Mouse (Mus musculus): Measurements from ENCODE around the gene Col20a1. TPM values are rescaled to one million over a fixed set of nuclear protein-coding genes. Genes with fewer than 3 reads are reported as not detected.

The Col20a1 gene
- polyA plus RNA-seq, 1 experiment = 0.24 TPM

DNA sequence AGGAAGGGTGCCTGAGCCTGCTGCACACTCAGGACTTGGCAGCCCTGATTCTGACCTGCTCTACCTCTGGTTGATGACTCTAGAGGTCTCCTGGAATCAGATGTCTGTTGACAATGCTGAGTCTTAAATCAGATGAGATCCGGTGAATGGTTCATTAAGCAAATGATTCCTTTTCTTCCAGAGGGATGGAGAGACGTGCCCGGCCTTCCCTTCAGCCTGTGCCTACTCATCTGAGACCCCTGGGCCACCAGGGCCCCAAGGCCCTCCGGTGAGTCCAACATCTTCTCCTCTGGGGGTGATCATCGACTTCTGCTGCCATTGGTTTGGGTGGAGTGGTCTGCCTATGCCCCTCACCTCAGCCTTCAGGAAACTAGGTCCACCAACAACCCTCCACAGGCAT, 22.0 kb downstream of the Col20a1 start:
- no peaks in the 10 kb centered on the region for H3K36me3 ChIP-seq (ENCODE audit: control insufficient read depth, insufficient read depth)
- H3K79me2 ChIP-seq (ENCODE audit: control insufficient read depth, insufficient read depth) = no peaks in the 10 kb centered on the region
- TF ChIP-seq CEBPB (IDR thresholded peaks at IDR 0.05; ENCODE audit: insufficient read depth, poor library complexity, severe bottlenecking) (no peak), TCF12 (IDR thresholded peaks at IDR 0.05; ENCODE audit: insufficient read depth, poor library complexity, severe bottlenecking) (no peak)
- H3ac ChIP-seq (ENCODE audit: control insufficient read depth, insufficient read length) = no peak overlapping the region
- H3K27me3 ChIP-seq (ENCODE audit: control insufficient read depth, insufficient read depth, insufficient read length) = peaks cover 62% of the 10 kb centered on the region
- H3K4me3 ChIP-seq = no peak overlapping the region
- H3K4me2 ChIP-seq (ENCODE audit: low read depth) = no peak overlapping the region

DNA sequence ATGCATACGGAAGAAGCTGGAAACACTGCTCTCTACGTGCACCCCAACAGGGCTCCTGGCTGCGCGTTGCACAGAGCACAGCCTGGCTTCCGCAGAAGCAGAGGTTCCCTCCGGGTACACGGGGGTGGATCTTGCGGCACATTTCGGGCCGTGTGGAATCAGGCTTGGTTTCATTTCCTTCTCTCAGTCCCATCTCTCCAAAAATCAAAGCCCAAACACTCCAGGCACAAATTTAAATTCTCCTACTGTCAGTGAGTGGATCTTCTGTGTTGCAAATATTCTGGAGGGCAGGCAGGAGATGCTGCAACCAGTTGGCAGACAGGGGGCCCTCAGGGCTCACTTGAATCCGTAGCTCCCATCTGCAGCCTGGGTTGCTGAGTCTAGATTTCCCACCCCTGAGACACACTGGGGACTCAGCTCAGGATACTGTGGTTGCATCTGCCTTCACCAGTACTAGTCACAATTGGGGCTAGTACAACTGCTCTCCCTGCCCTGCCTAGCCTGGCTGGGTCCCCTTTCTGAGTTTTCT, 45.1 kb downstream of the Col20a1 start:
- Histone ChIP-seq H3K27me3 (ENCODE audit: control insufficient read depth, insufficient read depth, insufficient read length) (peaks cover 87% of the 10 kb centered on the region), H3K4me2 (ENCODE audit: low read depth) (no peak overlapping the region), H3K79me2 (ENCODE audit: control insufficient read depth, insufficient read depth) (no peaks in the 10 kb centered on the region), H3ac (ENCODE audit: control insufficient read depth, insufficient read length) (no peak overlapping the region), H3K36me3 (ENCODE audit: control insufficient read depth, insufficient read depth) (no peaks in the 10 kb centered on the region), H3K4me3 (no peak overlapping the region)
- TF ChIP-seq TCF3 (IDR thresholded peaks at IDR 0.05; ENCODE audit: insufficient read length, low read depth) = no peak
- no peak for TF ChIP-seq SRF (IDR thresholded peaks at IDR 0.05; ENCODE audit: control insufficient read depth, insufficient read length, low read depth)
- no peak for TF ChIP-seq CEBPB (IDR thresholded peaks at IDR 0.05; ENCODE audit: insufficient read depth, poor library complexity, severe bottlenecking)
- TF ChIP-seq MAX (IDR thresholded peaks at IDR 0.05; ENCODE audit: low read depth) = no peak
- TF ChIP-seq USF1 (IDR thresholded peaks at IDR 0.05; ENCODE audit: low read depth) = no peak
- no peak for TF ChIP-seq MYOD1 (IDR thresholded peaks at IDR 0.05; ENCODE audit: control insufficient read depth in 1 of 3, insufficient read length in 2 of 3, low read depth in 2 of 3)
- TF ChIP-seq E2F4 (IDR thresholded peaks at IDR 0.05; ENCODE audit: insufficient read depth) = no peak
- no peak for TF ChIP-seq POLR2AphosphoS2 (IDR thresholded peaks at IDR 0.05; ENCODE audit: insufficient read length, low read depth)
- no peak for TF ChIP-seq TCF12 (IDR thresholded peaks at IDR 0.05; ENCODE audit: insufficient read depth, poor library complexity, severe bottlenecking)
- no peak for TF ChIP-seq POLR2A (IDR thresholded peaks at IDR 0.05; ENCODE audit: insufficient read length, low read depth)
- no peak for TF ChIP-seq REST (IDR thresholded peaks at IDR 0.05; ENCODE audit: insufficient read depth, insufficient read length)
- no peak for TF ChIP-seq MYOG (IDR thresholded peaks at IDR 0.05; ENCODE audit: control insufficient read depth in 1 of 3, insufficient read depth in 1 of 3, insufficient read length in 2 of 3, low read depth in 2 of 3)

DNA sequence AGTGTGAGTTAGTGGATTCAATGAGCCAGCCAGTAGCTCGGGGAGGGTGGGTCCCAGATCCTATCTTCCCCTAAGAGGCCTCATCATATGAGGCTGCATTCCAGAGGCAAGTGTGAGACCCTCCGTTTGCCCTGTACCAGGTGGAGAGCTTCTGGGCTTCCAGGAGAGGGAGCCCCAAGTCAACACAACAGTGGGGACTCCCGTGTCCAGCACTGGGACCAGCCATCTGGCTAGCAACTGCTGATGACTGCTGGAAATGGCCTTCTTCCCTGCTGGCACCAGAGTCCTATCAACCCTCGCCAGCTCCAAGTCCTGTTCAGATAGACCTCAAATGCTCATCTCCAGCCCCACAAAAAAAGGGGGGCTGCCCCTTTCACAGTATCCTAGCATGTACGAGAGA, 46.1 kb downstream of the Col20a1 start:
- TF ChIP-seq TCF3 (IDR thresholded peaks at IDR 0.05; ENCODE audit: insufficient read length, low read depth) (no peak), REST (IDR thresholded peaks at IDR 0.05; ENCODE audit: insufficient read depth, insufficient read length) (no peak), POLR2AphosphoS2 (IDR thresholded peaks at IDR 0.05; ENCODE audit: insufficient read length, low read depth) (no peak), POLR2A (IDR thresholded peaks at IDR 0.05; ENCODE audit: insufficient read length, low read depth) (no peak), CEBPB (IDR thresholded peaks at IDR 0.05; ENCODE audit: insufficient read depth, poor library complexity, severe bottlenecking) (no peak), E2F4 (IDR thresholded peaks at IDR 0.05; ENCODE audit: insufficient read depth) (no peak), MYOG (IDR thresholded peaks at IDR 0.05; ENCODE audit: control insufficient read depth in 1 of 3, insufficient read depth in 1 of 3, insufficient read length in 2 of 3, low read depth in 2 of 3) (no peak), TCF12 (IDR thresholded peaks at IDR 0.05; ENCODE audit: insufficient read depth, poor library complexity, severe bottlenecking) (no peak), MYOD1 (IDR thresholded peaks at IDR 0.05; ENCODE audit: control insufficient read depth in 1 of 3, insufficient read length in 2 of 3, low read depth in 2 of 3) (no peak), USF1 (IDR thresholded peaks at IDR 0.05; ENCODE audit: low read depth) (no peak), MAX (IDR thresholded peaks at IDR 0.05; ENCODE audit: low read depth) (no peak), SRF (IDR thresholded peaks at IDR 0.05; ENCODE audit: control insufficient read depth, insufficient read length, low read depth) (no peak)
- Histone ChIP-seq H3ac (ENCODE audit: control insufficient read depth, insufficient read length) (no peak overlapping the region), H3K4me3 (no peak overlapping the region), H3K79me2 (ENCODE audit: control insufficient read depth, insufficient read depth) (no peaks in the 10 kb centered on the region), H3K27me3 (ENCODE audit: control insufficient read depth, insufficient read depth, insufficient read length) (peaks cover 97% of the 10 kb centered on the region), H3K4me2 (ENCODE audit: low read depth) (no peak overlapping the region), H3K36me3 (ENCODE audit: control insufficient read depth, insufficient read depth) (no peaks in the 10 kb centered on the region)

DNA sequence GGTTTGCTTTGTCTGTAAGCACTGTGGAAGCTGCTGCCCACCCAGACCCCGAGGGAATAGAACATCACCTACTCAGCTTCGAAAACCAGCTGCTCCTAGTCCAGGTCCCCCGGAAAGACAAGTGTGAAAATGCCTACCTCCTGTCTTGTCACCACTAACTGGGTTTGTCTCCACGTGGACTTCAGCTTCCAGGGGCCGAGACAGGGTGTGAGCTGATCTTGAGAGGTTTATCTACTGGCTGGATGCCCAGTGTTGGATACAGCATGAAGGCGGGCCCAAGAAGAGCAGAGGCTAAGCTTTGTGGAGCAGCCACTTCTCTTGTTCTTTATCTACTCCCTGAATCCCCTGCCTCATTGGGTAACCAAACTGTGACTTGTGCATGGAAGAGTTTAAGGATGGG, 47.0 kb downstream of the Col20a1 start:
- Histone ChIP-seq H3K27me3 (ENCODE audit: control insufficient read depth, insufficient read depth, insufficient read length) (peaks cover 98% of the 10 kb centered on the region), H3K79me2 (ENCODE audit: control insufficient read depth, insufficient read depth) (no peaks in the 10 kb centered on the region), H3K36me3 (ENCODE audit: control insufficient read depth, insufficient read depth) (no peaks in the 10 kb centered on the region), H3K4me2 (ENCODE audit: low read depth) (no peak overlapping the region), H3K4me3 (no peak overlapping the region), H3ac (ENCODE audit: control insufficient read depth, insufficient read length) (no peak overlapping the region)
- TF ChIP-seq CEBPB (IDR thresholded peaks at IDR 0.05; ENCODE audit: insufficient read depth, poor library complexity, severe bottlenecking) = no peak
- no peak for TF ChIP-seq POLR2AphosphoS2 (IDR thresholded peaks at IDR 0.05; ENCODE audit: insufficient read length, low read depth)
- no peak for TF ChIP-seq E2F4 (IDR thresholded peaks at IDR 0.05; ENCODE audit: insufficient read depth)
- TF ChIP-seq TCF12 (IDR thresholded peaks at IDR 0.05; ENCODE audit: insufficient read depth, poor library complexity, severe bottlenecking) = no peak
- TF ChIP-seq MYOD1 (IDR thresholded peaks at IDR 0.05; ENCODE audit: control insufficient read depth in 1 of 3, insufficient read length in 2 of 3, low read depth in 2 of 3) = no peak
- TF ChIP-seq MAX (IDR thresholded peaks at IDR 0.05; ENCODE audit: low read depth) = no peak
- TF ChIP-seq USF1 (IDR thresholded peaks at IDR 0.05; ENCODE audit: low read depth) = no peak
- TF ChIP-seq SRF (IDR thresholded peaks at IDR 0.05; ENCODE audit: control insufficient read depth, insufficient read length, low read depth) = no peak
- no peak for TF ChIP-seq TCF3 (IDR thresholded peaks at IDR 0.05; ENCODE audit: insufficient read length, low read depth)
- no peak for TF ChIP-seq MYOG (IDR thresholded peaks at IDR 0.05; ENCODE audit: control insufficient read depth in 1 of 3, insufficient read depth in 1 of 3, insufficient read length in 2 of 3, low read depth in 2 of 3)
- no peak for TF ChIP-seq REST (IDR thresholded peaks at IDR 0.05; ENCODE audit: insufficient read depth, insufficient read length)

DNA sequence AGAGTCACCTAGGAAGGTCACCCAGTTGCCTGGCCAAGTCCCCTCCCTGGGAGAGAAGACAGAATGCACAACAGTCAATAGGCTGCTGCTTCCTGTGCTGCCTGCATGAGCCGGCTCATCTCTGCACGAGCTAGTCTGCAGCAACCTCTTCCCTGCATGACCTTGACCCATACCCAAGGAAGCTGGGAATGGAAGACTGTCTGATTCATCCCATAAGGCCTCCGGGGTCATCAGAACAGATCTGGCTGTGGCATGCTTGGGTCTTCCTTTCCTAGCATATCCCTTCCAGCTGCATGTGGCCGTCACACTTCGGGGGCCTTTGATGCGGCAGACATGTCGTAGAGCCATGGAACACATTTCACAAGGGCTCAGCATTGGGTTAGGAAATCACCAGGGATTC, 48.9 kb downstream of the Col20a1 start:
- peaks cover 98% of the 10 kb centered on the region for H3K27me3 ChIP-seq (ENCODE audit: control insufficient read depth, insufficient read depth, insufficient read length)
- no peak overlapping the region for H3ac ChIP-seq (ENCODE audit: control insufficient read depth, insufficient read length)
- H3K4me2 ChIP-seq (ENCODE audit: low read depth) = no peak overlapping the region
- no peak overlapping the region for H3K4me3 ChIP-seq
- H3K36me3 ChIP-seq (ENCODE audit: control insufficient read depth, insufficient read depth) = no peaks in the 10 kb centered on the region
- no peaks in the 10 kb centered on the region for H3K79me2 ChIP-seq (ENCODE audit: control insufficient read depth, insufficient read depth)
- TF ChIP-seq TCF3 (IDR thresholded peaks at IDR 0.05; ENCODE audit: insufficient read length, low read depth) = no peak
- no peak for TF ChIP-seq MYOD1 (IDR thresholded peaks at IDR 0.05; ENCODE audit: control insufficient read depth in 1 of 3, insufficient read length in 2 of 3, low read depth in 2 of 3)
- TF ChIP-seq USF1 (IDR thresholded peaks at IDR 0.05; ENCODE audit: low read depth) = no peak
- no peak for TF ChIP-seq CEBPB (IDR thresholded peaks at IDR 0.05; ENCODE audit: insufficient read depth, poor library complexity, severe bottlenecking)
- no peak for TF ChIP-seq REST (IDR thresholded peaks at IDR 0.05; ENCODE audit: insufficient read depth, insufficient read length)
- no peak for TF ChIP-seq POLR2AphosphoS2 (IDR thresholded peaks at IDR 0.05; ENCODE audit: insufficient read length, low read depth)
- TF ChIP-seq MAX (IDR thresholded peaks at IDR 0.05; ENCODE audit: low read depth) = no peak
- no peak for TF ChIP-seq E2F4 (IDR thresholded peaks at IDR 0.05; ENCODE audit: insufficient read depth)
- TF ChIP-seq SRF (IDR thresholded peaks at IDR 0.05; ENCODE audit: control insufficient read depth, insufficient read length, low read depth) = no peak
- no peak for TF ChIP-seq POLR2A (IDR thresholded peaks at IDR 0.05; ENCODE audit: insufficient read length, low read depth)
- TF ChIP-seq MYOG (IDR thresholded peaks at IDR 0.05; ENCODE audit: control insufficient read depth in 1 of 3, insufficient read depth in 1 of 3, insufficient read length in 2 of 3, low read depth in 2 of 3) = no peak
- no peak for TF ChIP-seq TCF12 (IDR thresholded peaks at IDR 0.05; ENCODE audit: insufficient read depth, poor library complexity, severe bottlenecking)
